Mouse (Mus musculus) stomach, embryonic 15.5 days (tissue): Measurements from ENCODE around the gene Hus1b. TPM values are rescaled to one million over a fixed set of nuclear protein-coding genes. Genes with fewer than 3 reads are reported as not detected.

Experiments used
- ATAC-seq: fragments of 200-750 bp; cut with Nextera tagmentation; 2 replicates; pipeline ENCODE4 v1.8.0; 2017; ENCODE audit warnings: low read depth, moderate number of reproducible peaks, moderate TSS enrichment; ENCODE audit not compliant: insufficient read depth, low FRiP score
- H3K27ac ChIP-seq: fragments of 300-500 bp; sonication (generic); 2 replicates; pipeline ENCODE4 v1.5.1; 2015; ENCODE audit warnings: mild to moderate bottlenecking, inconsistent platforms
- H3K27me3 ChIP-seq: fragments of 300-500 bp; sonication (generic); replicated peaks from 2 replicates; pipeline ENCODE4 v1.6.1; 2015; ENCODE audit warnings: inconsistent platforms
- H3K36me3 ChIP-seq: fragments of 300-500 bp; sonication (generic); 2 replicates; pipeline ENCODE4 v1.6.1; 2015; ENCODE audit warnings: inconsistent platforms
- H3K4me1 ChIP-seq: fragments of 300-500 bp; sonication (generic); 2 replicates; pipeline ENCODE4 v1.6.1; 2015; ENCODE audit warnings: inconsistent platforms
- H3K4me2 ChIP-seq: fragments of 300-500 bp; sonication (generic); 2 replicates; pipeline ENCODE4 v1.6.1; 2015; ENCODE audit warnings: mild to moderate bottlenecking, inconsistent platforms
- H3K4me3 ChIP-seq: fragments of 300-500 bp; sonication (generic); replicated peaks from 2 replicates; pipeline ENCODE4 v1.5.1; 2015; ENCODE audit warnings: inconsistent platforms
- H3K9ac ChIP-seq: fragments of 300-500 bp; sonication (generic); 2 replicates; pipeline ENCODE4 v1.6.1; 2015; ENCODE audit warnings: inconsistent platforms
- H3K9me3 ChIP-seq: fragments of 300-500 bp; sonication (generic); 2 replicates; pipeline ENCODE4 v1.6.1; 2016; ENCODE audit warnings: inconsistent platforms
- WGBS: fragments of 180-500 bp; shearing (Covaris S2); methylation state at CpG from one replicate; pipeline ENCODE4 v1.1.7; 2015; 5-methylcytosine and 5-hydroxymethylcytosine counted together
- polyA plus RNA-seq: library from polyadenylated mRNA; unstranded; fragments of >200 nt; fragmentation: Nextera tagmentation; extraction: Ambion mirVana; gene quantifications from 2 replicates; pipeline ENCODE4 v1.2.1, GENCODE M21; 2015

Hus1b gene
- polyA plus RNA-seq, 1 experiment from 2014 or later, result 0.10 TPM

GRCm38 (mm10) chr13:30976536-30977084 lies 29.1 kb upstream of the Hus1b start:
- WGBS, result 30% methylated on average over 8 of the region's 8 CpGs
- no peaks in the 10 kb centered on the region for H3K9me3 ChIP-seq
- H3K4me1 ChIP-seq, result no peaks in the 10 kb centered on the region
- no peaks in the 10 kb centered on the region for H3K36me3 ChIP-seq
- H3K9ac ChIP-seq, result no peak overlapping the region
- no peak overlapping the region for H3K27ac ChIP-seq
- H3K4me2 ChIP-seq, result no peak overlapping the region
- no peak overlapping the region for H3K4me3 ChIP-seq
- H3K27me3 ChIP-seq, result no peaks in the 10 kb centered on the region
- ATAC-seq, result no peak

DNA sequence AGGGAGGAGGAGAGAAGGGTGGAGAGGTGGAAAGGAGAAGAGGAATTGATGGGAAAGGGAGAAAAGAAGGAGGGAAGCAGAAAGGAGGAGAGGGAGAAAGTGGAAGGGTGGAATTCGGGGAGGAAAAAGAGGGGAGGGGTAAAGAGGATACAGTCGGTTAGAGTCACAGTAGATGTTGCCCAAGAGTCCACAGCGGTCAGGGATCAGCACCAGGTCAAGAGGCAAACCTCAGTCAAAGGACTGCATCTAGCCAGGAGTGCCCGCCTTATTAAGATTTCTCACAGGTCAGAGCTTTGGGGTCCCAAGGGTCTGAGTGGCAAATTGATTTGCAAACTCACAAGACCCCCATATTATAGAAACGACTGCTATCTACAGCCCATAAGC lies 26.7 kb upstream of the Hus1b start:
- no peaks in the 10 kb centered on the region for H3K9me3 ChIP-seq
- H3K9ac ChIP-seq, result no peak overlapping the region; the same call in 1 of the 2 replicates
- WGBS, result 22% methylated on average over 5 of the region's 5 CpGs
- ATAC-seq, result peak; percentile 16; the same call in 1 of the 2 replicates
- H3K4me1 ChIP-seq, result no peaks in the 10 kb centered on the region
- peak overlapping the region; percentile 55 for H3K4me2 ChIP-seq
- H3K27ac ChIP-seq, result no peak overlapping the region
- peak overlapping the region; percentile 90 for H3K4me3 ChIP-seq
- H3K27me3 ChIP-seq, result no peaks in the 10 kb centered on the region
- H3K36me3 ChIP-seq, result no peaks in the 10 kb centered on the region

DNA sequence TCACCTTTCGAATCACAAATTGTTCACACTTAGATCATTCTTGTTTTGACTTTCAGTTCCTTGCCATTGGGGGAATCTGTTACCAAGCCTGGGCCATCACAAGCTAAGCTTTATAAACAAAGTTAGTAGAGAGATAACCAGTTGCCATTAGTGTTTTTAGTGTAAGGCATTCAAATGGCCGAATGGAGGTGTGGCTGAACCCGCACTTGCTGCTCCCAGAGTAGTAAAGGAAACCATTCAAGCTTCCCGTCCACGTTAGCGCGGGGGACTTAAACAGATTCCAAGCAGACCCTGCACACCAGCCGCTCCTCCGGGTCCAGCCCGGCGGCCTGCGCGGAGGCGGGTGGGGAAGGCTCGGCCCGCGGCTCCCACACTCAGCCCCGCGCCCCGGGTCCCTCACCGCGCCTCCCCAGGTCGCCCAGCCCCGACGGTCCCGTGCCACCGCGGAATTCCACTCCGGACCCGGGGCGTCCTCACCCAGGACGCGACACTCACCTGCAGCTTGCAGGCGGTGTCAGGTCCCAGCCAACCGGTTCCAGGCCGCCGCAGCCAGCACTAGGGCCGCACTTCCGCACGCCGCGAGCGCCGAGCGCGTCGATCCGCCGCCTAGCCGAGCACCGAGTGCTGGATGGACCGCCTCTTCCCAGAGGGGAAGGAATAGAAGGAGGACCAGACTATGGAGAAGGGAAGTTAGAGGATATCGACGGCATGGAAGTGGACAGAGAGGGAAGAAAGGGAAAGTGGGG lies 26.1 kb upstream of the Hus1b start, which contains the start of the genes Exoc2 and Gm5447:
Gene Exoc2, minus strand, starts transcription at position 593 of the 746 bp plus-strand sequence.
Gene Gm5447, plus strand, starts transcription at position 704 of the 746 bp plus-strand sequence.
- ATAC-seq, result peak; percentile 96
- under 1% methylated on average over 54 of the region's 54 CpGs for WGBS
- H3K27ac ChIP-seq, result peak within 1 kb of the TSS; percentile 84

GRCm38 (mm10) chr13:30972102-30972501 lies 24.5 kb upstream of the Hus1b start:
- no peaks in the 10 kb centered on the region for H3K36me3 ChIP-seq
- H3K9me3 ChIP-seq, result no peaks in the 10 kb centered on the region
- H3K4me3 ChIP-seq, result no peak overlapping the region
- H3K27ac ChIP-seq, result no peak overlapping the region
- no peaks in the 10 kb centered on the region for H3K27me3 ChIP-seq
- WGBS, result 80% methylated on average over 2 of the region's 2 CpGs
- H3K4me2 ChIP-seq, result no peak overlapping the region
- H3K4me1 ChIP-seq, result 0 out of 2 replicates have a peak, but pooled peaks cover 7% of the 10 kb centered on the region
- ATAC-seq, result no peak
- no peak overlapping the region for H3K9ac ChIP-seq

More for the DNA sequence above, 26.1 kb upstream of the Hus1b start, which contains the start of the genes Exoc2 and Gm5447:
- Histone ChIP-seq H3K9me3 (no peaks in the 10 kb centered on the region), H3K4me3 (peak within 1 kb of the TSS; percentile 90), H3K9ac (peak within 1 kb of the TSS; percentile 80), H3K4me2 (peak within 1 kb of the TSS; percentile 55), H3K36me3 (no peaks in the 10 kb centered on the region), H3K27me3 (no peaks in the 10 kb centered on the region), H3K4me1 (0 out of 2 replicates have a peak, but pooled peaks cover 2% of the 10 kb centered on the region)

DNA sequence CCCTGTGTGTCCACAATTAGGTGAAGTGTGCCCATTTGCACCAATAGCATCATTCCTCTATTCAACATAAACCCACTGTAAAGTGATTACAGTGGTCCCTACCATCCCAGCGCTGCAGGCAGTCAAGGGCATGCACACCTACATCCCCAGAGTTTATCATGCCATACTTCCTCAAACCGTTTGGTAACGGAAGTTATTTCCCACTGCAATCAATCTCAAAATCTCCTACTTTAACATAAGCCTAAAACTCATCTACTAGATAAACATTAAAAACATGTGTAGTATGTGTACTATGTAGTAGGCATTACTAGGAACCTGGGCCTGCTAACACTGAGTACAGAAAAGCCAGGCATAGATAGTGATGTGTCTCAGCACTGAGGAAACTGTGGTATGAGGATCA lies 23.5 kb upstream of the Hus1b start:
- ATAC-seq, result no peak

GRCm38 (mm10) chr13:30968311-30968710 lies 20.8 kb upstream of the Hus1b start:
- Histone ChIP-seq H3K9me3 (no peaks in the 10 kb centered on the region), H3K27me3 (no peaks in the 10 kb centered on the region), H3K27ac (no peak overlapping the region), H3K36me3 (no peaks in the 10 kb centered on the region), H3K4me1 (peaks cover 11% of the 10 kb centered on the region; the same call in 1 of the 2 replicates), H3K4me2 (no peak overlapping the region), H3K9ac (no peak overlapping the region), H3K4me3 (no peak overlapping the region)
- 50% methylated on average over 4 of the region's 4 CpGs for WGBS
- 0 out of 2 replicates have a peak, but pooled peaks have one; percentile 32 for ATAC-seq

More for the DNA sequence above, 23.5 kb upstream of the Hus1b start:
- Histone ChIP-seq H3K4me2 (no peak overlapping the region), H3K4me3 (no peak overlapping the region), H3K27me3 (no peaks in the 10 kb centered on the region), H3K36me3 (no peaks in the 10 kb centered on the region), H3K9me3 (no peaks in the 10 kb centered on the region), H3K9ac (no peak overlapping the region), H3K4me1 (peaks cover 11% of the 10 kb centered on the region; the same call in 1 of the 2 replicates), H3K27ac (no peak overlapping the region)
- 69% methylated on average over 3 of the region's 3 CpGs for WGBS

DNA sequence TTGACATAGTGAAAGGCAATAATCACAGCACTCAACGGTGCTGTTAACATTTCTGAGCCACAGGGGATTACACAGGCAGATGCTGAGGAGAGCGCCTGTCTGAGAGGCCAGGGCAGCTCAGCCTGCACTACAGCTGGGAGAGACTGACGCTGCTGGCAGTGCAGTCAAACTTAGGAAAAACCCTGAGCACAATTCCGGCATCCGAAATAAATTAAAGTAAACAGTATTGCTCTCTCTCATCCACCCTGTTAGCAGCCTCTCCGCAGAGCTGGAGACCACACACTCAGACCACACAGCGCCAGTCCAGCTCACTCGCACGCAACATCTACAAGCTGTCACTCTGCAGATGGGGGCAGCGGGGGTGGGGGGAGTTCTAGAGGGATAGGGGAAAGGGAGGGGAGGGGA lies 18.9 kb upstream of the Hus1b start:
- WGBS, result 15% methylated on average over 10 of the region's 10 CpGs
- Histone ChIP-seq H3K4me2 (peak overlapping the region; percentile 13; the same call in 1 of the 2 replicates), H3K9me3 (no peaks in the 10 kb centered on the region), H3K4me3 (no peak overlapping the region), H3K27me3 (no peaks in the 10 kb centered on the region), H3K9ac (no peak overlapping the region), H3K4me1 (peaks cover 11% of the 10 kb centered on the region; the same call in 1 of the 2 replicates), H3K27ac (peak overlapping the region; percentile 26; the same call in 1 of the 2 replicates), H3K36me3 (no peaks in the 10 kb centered on the region)
- ATAC-seq, result peak; percentile 69; the same call in 1 of the 2 replicates

DNA sequence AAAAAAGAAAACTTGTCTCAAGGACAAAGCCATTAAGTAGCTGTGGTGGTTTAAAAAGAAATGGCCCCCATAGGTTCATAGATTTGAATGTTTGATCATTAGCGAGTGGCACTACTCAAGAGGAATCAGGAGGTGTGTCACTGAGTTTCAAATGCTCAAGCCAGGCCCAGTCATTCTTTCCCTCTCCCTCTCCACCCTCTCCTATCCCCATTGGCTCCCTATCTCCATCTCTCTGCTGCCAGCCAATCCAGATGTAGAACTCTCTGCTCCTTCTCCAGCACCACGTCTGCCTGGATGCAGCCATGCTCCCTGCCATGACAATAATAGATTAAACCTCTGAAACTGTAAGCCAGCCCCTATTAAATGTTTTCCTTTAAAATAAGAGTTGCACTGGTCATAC lies 14.4 kb upstream of the Hus1b start:
- Histone ChIP-seq H3K4me2 (no peak overlapping the region), H3K36me3 (no peaks in the 10 kb centered on the region), H3K27me3 (no peaks in the 10 kb centered on the region), H3K4me3 (no peak overlapping the region), H3K9me3 (no peaks in the 10 kb centered on the region), H3K27ac (no peak overlapping the region), H3K4me1 (peaks cover 3% of the 10 kb centered on the region; the same call in 1 of the 2 replicates), H3K9ac (no peak overlapping the region)
- no peak for ATAC-seq
- WGBS, result 50% methylated on average over 2 of the region's 2 CpGs

DNA sequence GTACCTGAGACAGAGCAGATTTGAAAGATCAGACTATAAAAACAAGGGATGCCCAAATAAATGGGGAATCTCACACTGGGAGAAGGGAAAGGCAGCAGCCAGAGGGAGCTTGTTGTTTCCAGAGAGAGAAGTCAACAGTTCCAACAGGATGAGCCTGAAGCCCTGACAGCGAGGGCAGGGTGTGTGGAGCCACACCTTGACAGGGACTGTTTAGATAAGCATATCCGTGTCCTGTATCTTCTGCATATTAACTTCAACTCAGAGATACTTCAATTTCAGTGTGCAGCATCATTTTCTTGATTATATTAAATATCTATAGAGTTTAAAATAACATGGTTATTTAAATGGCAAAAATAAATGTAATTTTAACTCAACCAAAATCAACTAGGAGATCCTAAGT lies 13.2 kb upstream of the Hus1b start:
- no peak overlapping the region for H3K4me2 ChIP-seq
- no peak overlapping the region for H3K9ac ChIP-seq
- no peak overlapping the region for H3K27ac ChIP-seq
- no peaks in the 10 kb centered on the region for H3K4me1 ChIP-seq
- H3K27me3 ChIP-seq, result no peaks in the 10 kb centered on the region
- H3K36me3 ChIP-seq, result no peaks in the 10 kb centered on the region
- ATAC-seq, result peak; percentile 71; the same call in 1 of the 2 replicates
- H3K9me3 ChIP-seq, result no peaks in the 10 kb centered on the region
- WGBS, result 73% methylated on average over 2 of the region's 2 CpGs
- no peak overlapping the region for H3K4me3 ChIP-seq

DNA sequence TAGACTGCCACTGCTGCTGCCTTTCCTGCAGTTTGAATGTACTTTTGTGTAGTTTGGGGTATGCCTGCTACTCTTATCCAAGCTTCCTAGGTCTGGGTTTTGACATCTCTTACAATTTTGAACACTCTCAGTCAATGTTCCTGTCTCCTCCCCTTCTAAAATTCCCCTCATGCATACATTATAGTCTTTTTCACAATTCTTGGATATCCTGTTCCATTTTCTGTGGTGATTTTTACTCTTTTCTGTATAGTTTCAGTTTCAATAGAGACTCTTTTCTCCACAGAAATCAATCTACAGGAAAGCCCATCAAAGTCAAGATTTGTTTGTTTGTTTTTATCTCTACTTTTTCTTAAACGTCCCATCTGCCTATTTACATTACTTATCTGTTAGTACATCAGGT lies 6.0 kb upstream of the Hus1b start:
- WGBS, result 21% methylated on average over 1 of the region's 1 CpGs
- ATAC-seq, result no peak
- Histone ChIP-seq H3K4me3 (no peak overlapping the region), H3K27ac (no peak overlapping the region), H3K9me3 (no peaks in the 10 kb centered on the region), H3K36me3 (no peaks in the 10 kb centered on the region), H3K27me3 (no peaks in the 10 kb centered on the region), H3K4me1 (no peaks in the 10 kb centered on the region), H3K9ac (no peak overlapping the region), H3K4me2 (no peak overlapping the region)

DNA sequence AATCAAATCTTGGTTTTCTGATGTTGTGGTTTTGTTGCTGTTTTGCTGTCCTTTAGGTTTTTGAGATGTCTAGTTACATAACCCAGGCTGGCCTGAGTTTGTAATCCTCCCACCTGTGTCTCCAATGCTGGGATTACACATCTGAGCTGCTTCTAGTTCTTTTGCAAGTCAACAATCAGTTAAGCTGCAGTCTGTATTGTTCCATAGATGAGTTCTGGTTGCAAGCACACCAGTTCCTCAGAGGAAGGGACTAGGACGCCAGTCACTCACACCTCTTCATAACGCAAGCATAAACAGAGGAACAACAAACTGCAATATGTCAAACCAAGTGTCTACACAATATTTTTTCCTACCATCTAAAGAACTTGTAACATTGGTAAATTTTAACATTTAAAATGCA lies 4.5 kb upstream of the Hus1b start:
- Histone ChIP-seq H3K4me3 (no peak overlapping the region), H3K9ac (no peak overlapping the region), H3K36me3 (no peaks in the 10 kb centered on the region), H3K4me1 (peaks cover 2% of the 10 kb centered on the region; the same call in 1 of the 2 replicates), H3K9me3 (no peaks in the 10 kb centered on the region), H3K4me2 (no peak overlapping the region), H3K27me3 (no peaks in the 10 kb centered on the region), H3K27ac (no peak overlapping the region)
- ATAC-seq, result no peak
- 86% methylated on average over 2 of the region's 2 CpGs for WGBS

DNA sequence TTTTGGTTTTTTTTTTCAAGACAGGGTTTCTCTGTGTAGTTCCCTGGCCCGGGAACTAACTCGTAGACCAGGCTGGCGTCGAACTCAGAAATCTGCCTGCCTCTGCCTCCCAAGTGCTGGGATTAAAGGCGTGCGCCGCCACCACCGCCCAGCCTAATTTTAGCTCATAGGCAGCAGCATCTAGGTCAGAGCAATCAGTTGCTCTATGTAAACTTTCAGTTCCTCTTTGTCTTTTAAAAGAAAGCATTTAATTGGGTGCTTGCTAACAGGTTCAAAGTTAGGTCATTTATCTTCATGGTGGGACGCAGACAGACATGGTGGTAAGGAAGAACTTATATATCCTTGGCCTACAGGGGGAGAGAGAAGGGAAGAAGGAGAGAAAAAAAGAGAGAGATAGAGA lies 1.6 kb upstream of the Hus1b start:
- Histone ChIP-seq H3K27me3 (no peaks in the 10 kb centered on the region), H3K9ac (no peak overlapping the region), H3K27ac (no peak overlapping the region), H3K4me3 (no peak overlapping the region), H3K4me1 (peaks cover 3% of the 10 kb centered on the region; the same call in 1 of the 2 replicates), H3K9me3 (no peaks in the 10 kb centered on the region), H3K36me3 (no peaks in the 10 kb centered on the region), H3K4me2 (no peak overlapping the region)
- 93% methylated on average over 9 of the region's 9 CpGs for WGBS
- ATAC-seq, result no peak
